18 mouse cellular contexts compared by ENCODE assay signal in genomic region chr19:31671726-31672125, GRCm38 (mm10).
DNase-seq lines count a peak whose midpoint lies in the region; ATAC-seq lines count a peak whose summit lies in the region.
"Had no signal": no experiment of that assay in that cellular context is flagged by ENCODE, and none has a peak within 500 bp of the region (broad histone marks: within the 10 kb centered on the region; RNA-seq: fewer than 3 reads in every experiment).

No protein-coding gene starts in this region.

- no peak for DNase-seq in frontal cortex, postnatal 14 days (ENCODE audit: low spot score in 2 of 2)
- DNase-seq in brain, adult 2 months (ENCODE audit: low read depth, low spot score) = peak; percentile 54
- DNase-seq in thymus, postnatal 25 days = no peak
- DNase-seq: adrenal gland, adult 2 months; adrenal gland, adult 8-10 months; adrenal gland, postnatal 10 days; adrenal gland, postnatal 14 days; adrenal gland, postnatal 25 days; adrenal gland, postnatal 36 days; B cell, adult 2 months; cerebellum, adult 11 months; cerebellum, adult 11-12 months; cerebellum, adult 18-20 months; cerebellum, adult 2 months had no signal

- peak; percentile 92 for ATAC-seq in frontal cortex, adult (ENCODE audit: low TSS enrichment)
- ATAC-seq: activated CD4-positive, CD25-positive, alpha-beta regulatory T cell, adult 4 months; CD4-positive, CD25-positive, alpha-beta regulatory T cell, adult 4 months; Patski had no signal
